Mouse (Mus musculus) layer of hippocampus, adult 8-10 months (tissue): ENCODE measurements around the gene Atcay. TPM values are rescaled to one million over a fixed set of nuclear protein-coding genes. Genes with fewer than 3 reads are reported as not detected.
A peak's percentile ranks its signal among the peaks of the same experiment; 100 is the strongest.
"Not testable (repeated sequence)": the region's sequence is repeated elsewhere in the genome, so short reads cannot be mapped to it uniquely, and the experiment has no call there.

Experiments
- DNase-seq, 2 experiments: peaks; one replicate each; pipeline ENCODE4 v3.0.0; 2022; ENCODE audit warnings: low spot score in 2 of 2
- total RNA-seq, 4 experiments: library from RNA; stranded (reverse); gene quantifications; 2 replicates each; pipeline ENCODE4 v1.2.4; 2022

Gene Atcay
- total RNA-seq, 4 experiments from 2014 or later: 135 to 167 (median 145) TPM

DNA sequence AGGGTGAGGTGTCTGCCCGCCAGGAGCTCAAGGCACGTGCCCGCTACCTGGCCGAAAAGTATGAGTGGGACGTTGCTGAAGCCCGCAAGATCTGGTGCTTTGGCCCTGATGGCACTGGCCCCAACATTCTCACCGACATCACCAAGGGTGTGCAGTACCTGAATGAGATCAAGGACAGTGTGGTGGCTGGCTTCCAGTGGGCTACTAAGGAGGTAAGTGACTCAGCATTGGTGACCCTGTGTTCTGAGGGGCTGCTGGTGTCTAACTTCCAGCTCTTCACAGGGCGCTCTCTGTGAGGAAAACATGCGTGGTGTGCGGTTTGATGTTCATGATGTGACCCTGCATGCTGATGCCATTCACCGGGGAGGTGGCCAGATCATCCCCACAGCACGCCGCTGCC, 49.7 kb downstream of the Atcay start:
- DNase-seq: no peak

DNA sequence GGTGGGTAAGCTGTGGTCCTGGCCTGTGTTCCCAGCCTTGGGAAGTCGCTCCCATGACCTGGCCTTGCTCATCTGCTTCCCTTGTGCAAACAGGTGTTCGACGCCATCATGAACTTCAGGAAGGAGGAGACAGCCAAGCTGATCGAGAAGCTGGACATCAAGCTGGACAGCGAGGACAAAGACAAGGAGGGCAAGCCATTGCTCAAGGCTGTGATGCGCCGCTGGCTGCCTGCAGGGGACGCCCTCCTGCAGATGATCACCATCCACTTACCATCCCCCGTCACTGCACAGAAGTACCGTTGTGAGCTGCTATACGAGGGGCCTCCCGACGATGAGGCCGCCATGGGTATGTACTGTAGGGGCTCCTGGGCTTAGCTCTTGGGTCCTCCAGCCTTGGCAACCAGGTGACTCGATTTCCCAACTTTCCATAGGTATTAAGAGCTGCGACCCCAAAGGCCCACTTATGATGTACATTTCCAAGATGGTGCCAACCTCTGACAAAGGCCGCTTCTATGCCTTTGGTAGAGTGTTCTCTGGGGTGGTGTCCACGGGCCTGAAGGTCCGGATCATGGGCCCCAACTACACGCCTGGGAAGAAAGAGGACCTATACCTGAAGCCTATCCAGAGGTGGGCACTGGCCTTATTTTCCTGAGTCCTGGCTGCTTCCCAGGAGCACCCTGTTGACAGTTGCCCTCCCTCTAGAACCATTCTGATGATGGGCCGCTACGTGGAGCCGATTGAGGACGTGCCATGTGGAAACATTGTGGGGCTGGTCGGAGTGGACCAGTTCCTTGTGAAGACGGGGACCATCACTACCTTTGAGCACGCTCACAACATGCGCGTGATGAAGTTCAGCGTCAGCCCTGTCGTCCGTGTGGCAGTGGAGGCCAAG, 50.9 kb downstream of the Atcay start:
- DNase-seq: no peak

DNA sequence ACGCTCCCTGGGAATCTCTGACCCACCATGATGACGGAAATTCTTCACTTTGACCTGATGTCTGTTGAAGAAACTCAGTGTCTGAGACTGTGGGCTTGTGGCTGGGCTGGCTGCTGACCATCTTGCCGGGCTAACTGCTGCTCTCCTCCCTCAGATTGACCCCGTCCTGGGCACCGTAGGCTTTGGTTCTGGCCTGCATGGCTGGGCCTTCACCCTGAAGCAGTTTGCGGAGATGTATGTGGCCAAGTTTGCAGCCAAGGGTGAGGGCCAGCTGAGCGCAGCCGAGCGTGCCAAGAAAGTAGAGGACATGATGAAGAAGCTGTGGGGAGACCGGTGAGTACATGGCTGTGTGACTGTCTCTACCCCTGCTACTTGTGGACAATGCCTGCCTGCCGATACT, 51.7 kb downstream of the Atcay start:
- no peak for DNase-seq

DNA sequence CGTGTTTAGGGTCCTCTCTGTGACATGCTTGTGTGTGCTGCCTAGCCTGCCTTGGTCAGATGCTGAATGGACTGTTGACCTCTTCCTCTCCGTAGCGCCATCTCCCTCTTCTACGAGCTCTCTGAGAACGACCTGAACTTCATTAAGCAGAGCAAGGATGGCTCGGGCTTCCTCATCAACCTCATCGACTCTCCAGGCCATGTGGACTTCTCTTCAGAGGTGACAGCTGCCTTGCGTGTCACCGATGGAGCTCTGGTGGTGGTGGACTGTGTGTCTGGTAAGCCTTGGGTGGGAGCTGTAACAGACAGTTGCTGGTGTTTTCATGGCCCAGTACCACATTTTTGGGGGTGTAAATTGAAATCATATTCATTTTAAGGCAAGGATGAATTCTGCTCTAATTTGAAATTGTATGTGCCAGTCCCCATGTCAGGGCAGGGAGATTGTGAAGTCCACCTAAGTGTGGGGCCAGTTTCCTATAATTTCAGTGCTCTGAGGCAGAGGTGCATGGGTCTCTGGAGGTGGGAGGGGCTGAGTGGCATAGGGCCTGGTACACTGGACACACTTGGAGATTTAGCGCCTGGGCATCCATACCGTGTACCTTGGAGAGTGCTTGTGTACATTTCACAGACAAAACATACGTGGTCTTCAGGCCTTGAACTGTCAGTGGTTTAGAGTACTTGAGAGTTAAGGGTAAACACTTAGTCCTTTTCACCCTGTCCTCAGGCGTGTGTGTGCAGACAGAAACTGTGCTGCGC, 52.5 kb downstream of the Atcay start:
- DNase-seq: no peak

DNA sequence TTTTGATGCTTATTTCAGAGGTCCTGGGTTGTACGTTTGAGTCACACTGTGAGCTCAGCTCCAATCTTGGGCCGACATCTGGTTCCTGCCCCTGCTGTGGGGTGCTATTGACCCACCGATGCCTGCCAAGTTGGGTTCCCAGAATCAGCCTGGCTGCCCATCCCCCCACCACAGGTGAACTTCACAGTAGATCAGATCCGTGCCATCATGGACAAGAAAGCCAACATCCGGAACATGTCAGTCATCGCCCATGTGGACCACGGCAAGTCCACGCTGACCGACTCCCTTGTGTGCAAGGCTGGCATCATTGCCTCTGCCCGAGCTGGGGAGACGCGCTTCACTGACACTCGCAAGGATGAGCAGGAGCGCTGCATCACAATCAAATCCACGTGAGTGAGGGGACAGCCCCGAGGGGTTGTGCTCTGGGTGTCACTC, 53.1 kb downstream of the Atcay start:
- DNase-seq: no peak

DNA sequence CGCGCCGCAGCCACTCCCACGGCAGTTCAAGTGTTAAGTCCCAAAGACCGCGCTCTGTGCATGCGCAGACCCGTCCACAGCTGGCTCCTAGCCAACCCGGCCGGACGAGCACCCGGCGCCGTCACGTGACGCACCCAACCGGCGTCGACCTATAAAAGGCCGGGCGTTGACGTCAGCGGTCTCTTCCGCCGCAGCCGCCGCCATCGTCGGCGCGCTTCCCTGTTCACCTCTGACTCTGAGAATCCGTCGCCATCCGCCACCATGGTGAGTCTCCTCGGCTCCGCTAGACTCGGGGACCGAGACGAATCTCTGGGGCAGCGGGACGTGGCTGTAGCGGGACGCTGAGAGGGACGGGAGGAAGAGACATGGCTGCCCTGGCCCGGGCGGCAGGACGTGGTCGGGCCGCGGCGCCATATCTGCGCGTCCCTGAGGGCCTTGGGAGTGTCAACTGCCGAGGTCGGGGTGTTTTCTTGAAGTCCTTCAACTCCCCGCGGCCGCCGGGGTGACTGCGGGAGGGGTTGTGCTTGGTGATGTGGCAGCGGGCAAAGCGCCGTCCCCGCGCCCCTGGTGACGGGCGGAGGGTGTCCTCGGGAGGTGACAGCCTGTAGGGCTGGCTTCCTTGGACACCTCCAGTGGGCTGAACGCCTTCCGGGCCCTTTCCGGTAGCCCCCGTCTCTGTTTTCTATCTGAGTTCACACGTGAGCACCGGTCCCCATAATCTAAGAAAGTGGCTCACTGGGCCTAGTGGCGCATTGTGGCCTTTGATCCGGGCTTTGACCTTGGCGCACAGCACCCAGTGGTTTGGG, 54.0 kb downstream of the Atcay start, which contains the start of gene Eef2:
Eef2 (plus strand) TSS at position 166 of the 806 bp plus-strand sequence.
- DNase-seq: peak; percentile 95 to 99

DNA sequence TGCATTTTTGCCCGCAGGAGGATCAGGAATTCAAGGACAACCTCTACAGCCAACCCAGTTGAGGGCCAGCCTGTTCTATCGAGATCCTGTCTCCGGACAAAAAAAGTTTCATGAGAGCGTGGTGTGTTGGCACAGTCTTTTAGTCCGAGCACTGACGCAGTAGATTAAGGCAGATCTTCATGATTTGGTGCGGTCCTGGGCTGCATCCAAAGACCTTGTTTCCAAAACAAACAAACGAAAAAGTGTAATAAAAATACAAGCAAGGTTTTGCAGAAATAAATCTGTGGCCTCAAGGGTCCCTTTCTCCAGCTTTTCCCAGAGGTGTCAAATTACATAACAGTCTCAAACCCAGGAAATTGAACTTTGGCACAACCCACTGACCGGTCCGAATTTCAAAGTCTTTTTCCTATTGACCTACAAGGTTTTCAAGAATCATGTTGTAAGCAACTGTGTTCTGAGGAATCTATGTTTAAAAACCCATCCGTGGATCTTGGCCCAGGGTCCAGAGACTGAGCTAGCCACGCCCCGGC, 54.6 kb downstream of the Atcay start:
- DNase-seq: no peak

DNA sequence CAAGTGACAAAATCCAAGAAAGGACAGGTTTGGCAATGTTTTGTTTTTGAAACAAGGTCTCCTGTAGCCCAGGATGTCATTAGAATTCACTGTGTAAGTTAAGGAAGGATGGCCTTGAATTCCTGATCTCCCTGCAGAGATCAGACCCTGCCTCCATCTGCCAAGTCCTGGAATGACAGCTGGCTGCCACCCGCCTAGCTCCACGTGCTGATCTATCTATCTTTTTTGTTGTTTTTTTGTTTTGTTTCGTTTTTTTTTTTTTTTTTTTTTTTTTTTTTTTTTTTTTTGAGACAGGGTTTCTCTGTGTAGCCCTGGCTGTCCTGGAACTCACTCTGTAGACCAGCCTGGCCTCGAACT, 55.3 kb downstream of the Atcay start:
- DNase-seq: not testable (repeated sequence)

DNA sequence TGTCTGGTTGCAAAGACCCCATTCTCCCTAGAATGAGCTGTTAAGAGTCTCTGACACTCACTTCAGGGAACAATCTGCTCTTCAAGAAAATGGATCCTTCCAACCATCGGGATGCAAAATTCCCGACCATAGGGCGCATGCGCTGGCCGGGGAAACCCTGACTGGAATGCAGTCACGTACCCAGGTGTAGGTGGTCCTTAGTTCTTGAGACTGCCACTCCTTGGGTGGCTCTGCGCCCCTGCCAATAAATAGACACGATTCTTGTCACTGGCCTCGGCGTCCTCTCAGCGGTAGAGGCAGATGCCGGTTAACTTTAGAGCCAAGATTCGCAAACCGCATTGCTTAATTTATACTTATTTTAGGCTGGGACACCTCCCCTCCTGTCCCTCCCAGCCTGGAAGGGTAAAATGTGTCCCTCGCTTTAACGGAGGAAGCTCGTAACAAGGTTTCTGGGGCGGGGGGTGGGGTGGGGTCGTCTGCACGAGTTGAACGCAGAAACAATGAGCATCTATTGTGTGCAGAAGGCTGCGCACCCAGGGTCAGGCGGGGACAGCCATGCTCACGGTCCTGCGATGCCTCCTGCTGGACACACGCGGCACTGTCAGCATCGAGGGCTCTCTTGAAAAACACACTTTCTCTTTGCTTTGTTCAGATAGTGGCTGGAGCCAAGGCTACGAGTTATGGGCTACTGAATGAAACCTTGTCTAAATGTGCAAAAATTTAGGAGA, 55.9 kb downstream of the Atcay start:
- DNase-seq: peak; percentile 81 to 91

DNA sequence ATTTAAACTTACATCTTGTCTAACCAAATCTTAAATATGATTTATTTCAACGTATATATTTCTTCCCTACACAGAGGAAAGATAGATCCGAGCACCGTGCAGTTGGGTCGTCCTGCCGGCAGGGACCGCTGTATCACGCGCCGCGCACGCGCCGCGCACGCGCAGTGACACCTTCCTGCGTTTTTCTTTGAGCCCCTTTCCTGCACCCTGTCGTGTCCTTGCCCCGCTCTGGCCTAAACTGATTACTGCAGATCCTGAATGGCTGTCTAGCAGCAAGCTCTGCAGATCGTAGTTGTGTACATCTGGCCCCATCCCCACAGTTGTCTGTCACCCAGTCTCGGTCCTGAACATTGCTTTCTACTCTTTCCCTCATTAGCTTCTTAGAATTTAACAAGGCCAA, 57.5 kb downstream of the Atcay start:
- DNase-seq: peak in 1 of 2 experiments; percentile 84

DNA sequence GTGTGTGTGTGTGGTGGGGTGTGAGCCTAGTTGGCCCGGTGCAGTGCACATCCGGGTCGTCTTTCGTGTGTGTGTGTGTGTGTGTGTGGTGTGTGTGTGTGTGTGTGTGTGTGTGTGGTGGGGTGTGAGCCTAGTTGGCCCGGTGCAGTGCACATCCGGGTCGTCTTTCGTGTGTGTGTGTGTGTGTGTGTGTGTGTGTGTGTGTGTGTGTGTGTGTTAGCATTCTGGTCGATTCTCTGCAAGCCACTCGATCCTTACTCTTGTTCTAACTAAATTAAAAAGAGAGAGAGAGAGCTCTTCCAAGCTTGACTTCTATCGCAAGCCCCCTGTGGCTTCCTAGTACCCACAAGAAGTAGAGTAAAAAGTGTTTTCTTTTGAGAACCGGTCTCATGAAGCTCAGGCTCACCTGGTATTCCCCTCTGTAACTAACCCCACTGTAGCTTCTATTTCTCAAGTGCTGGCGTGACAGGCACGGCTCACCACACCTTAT, 61.2 kb downstream of the Atcay start:
- not testable (repeated sequence) for DNase-seq

DNA sequence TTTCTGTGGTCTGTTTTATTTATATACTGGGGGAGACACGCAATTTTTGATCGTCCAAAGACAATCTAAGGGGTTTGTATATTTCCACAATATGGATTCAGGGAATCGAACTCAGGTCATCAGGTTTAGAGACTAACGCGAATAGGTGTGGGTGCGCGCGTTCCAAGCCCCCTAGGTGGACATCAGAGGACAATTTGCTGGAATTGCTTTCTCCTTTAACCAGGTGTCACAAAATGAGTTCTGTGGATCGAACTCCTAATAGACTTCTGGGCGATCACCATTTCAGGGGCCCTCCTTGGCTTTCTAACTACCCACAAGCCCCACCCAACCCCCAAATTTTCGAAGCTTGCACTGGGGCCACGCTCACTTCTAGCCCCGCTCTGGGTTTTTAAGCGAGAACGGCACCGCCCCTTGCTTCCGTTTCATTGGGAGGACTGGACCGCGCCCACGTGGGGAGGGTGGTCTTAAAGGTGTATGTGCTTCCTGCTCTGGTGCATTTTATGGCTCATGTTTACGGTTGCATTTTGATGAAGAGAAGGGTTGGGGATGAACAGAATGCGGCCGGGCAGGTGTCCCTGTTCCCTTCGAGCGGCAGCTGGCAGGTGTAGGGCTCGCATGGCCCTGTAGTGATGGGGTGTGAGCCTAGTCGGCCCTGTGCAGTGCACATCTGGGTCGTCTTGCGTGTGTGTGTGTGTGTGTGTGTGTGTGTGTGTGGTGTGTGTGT, 62.0 kb downstream of the Atcay start:
- peak in 1 of 2 experiments; percentile 74 for DNase-seq

DNA sequence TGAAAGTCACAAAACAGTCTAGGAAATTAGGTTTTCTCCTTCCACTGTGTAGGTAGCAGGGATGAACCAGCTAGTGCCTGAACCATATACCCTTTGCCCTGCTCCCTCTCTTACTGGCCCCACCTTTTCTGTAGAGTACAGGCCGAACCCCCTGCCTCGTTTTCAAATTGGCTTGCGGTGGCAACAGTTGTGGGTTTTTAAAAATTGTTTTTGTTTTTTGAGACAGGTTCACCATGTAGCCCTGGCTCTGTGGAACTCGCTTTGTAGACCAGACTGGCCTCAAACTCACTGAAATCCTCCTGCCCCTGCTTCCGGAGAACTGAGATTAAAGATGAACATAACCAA, 62.6 kb downstream of the Atcay start:
- no peak for DNase-seq

DNA sequence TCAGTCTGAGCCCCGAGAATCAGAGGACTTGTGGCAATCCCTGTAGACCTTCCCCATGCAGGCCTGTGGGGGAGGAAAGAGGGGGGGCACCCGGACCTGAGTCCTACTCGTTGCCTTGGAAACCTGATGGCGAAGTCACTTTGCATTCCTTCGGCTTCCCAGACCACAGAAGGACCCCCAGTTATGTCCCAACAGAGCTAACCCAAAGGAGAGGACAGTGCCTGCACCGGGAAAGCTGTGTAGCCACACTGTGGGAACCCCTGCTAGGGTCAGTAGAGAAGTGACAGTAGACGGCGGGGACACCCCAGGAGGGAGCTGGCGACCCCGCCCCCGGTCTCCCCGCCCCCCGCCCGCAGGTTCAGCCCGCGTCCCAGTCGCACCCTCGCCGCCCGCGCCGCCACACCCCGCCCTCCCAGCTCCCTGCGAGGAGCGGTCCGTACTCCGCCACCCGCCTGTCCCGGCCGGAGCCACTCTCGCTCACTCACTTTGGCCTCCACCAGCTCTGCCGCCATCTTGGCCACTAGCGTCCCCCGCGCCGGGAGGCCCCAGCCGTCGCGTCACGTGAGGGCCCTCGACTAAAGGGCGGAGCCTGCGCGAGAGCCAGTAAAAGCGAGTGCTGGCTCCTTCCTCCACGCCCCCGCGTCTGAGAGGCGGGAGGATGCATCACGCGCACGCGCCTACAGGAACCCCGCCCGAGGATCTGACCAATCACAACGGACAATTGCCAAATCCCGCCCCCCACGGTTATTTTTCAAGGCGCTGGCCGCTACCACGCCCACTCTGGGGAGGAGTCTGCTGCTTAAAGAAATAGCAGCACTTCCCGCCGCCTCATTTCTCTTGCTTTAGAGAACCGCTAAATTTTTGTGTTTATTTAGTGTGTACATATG, 63.2 kb downstream of the Atcay start, which contains the start of gene Pias4:
Pias4 (minus strand) TSS at position 724 of the 887 bp plus-strand sequence.
- peak; percentile 100 for DNase-seq

DNA sequence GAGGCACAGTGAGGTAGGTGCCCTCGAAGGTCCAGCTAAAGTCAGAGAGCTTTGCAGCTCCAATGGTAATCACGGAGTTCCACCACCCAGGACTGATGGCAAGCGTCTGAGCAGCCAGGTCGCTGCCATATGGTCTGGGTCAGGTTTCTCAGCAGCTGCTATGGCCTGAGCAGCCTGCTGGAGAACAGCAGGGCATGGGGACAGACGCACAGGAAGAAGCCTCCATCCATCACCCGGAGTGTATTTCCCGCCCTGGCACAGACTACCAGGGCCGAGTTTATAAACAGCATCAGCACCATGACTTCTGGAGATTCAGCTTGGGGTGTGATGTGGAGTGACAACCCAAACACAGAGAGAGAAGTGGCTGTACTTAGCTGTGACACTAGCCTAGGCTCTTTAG, 65.5 kb downstream of the Atcay start:
- DNase-seq: no peak

DNA sequence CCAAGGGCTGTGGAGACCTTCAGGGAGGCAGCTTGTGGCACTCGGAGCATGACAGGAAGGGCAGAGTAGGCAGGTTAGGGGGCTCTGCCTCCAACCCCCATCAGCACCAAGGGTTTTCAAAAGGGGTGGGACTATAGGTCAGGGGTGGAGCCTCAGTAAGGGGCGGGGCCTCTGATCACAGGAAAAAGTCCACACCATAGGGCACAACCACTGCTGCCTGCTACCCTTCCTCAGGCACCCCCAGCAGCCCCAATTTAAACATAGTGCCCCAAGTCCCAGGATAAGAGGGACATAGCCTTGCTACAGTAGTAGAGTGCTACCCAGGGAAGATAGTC, 68.3 kb downstream of the Atcay start:
- DNase-seq: no peak

DNA sequence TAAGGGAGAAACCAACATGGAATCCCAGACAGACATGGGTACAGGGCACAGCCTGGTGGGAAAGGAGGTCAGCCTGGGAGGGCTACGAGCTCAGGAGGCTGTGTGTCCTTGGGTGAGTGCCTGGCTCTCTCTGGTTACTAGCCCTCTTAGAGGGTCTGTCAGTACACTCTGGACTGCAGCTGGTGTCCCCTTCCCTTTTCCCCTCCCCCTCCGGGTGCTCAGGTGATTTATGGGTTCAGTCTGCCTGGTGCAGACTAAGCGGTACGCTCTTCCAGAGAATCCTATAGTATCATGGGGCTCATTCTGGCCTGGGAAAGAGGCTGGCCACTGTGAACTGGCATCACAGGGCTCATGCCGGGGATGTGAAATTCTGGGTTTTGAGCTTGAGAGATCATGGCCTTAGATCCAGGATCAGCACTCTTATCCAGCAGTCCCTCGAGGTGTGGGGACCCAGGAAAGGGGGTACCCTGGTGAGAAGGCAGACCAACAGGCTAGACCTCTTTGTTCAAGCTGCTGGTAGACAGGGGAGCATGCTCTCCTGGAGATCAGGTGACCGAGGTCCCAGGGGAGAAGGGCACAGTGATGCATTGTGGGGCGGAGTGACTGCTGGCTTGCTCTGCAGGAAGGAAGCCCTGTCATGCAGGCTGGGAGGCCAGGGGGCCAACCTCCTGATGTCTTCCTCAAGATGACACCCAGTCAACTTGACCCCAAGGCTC, 68.9 kb downstream of the Atcay start:
- DNase-seq: no peak

DNA sequence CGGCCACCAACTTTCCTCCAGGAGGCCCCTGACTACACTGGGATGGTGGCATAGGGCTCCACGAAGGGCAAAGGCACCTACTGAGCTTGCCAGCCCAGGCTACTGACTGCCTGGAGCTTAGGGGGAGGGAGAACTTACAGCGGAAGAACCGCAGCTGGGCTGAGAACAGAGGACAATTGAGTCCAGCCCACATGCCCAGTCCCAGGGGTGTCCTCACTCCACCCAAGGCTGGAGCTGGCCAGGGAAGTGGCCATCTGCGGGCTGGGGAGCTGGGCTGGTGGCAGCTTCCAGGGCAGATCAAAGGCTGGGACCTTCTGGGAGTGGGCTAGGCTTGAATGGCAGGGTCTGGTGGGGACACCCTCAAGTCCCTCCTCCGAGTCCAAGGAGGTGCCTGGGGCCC, 75.9 kb downstream of the Atcay start:
- no peak for DNase-seq
